Mouse (Mus musculus) kidney, postnatal 0 days (tissue): ENCODE results near the gene Sirt5. TPM values are rescaled to one million over a fixed set of nuclear protein-coding genes. Genes with fewer than 3 reads are reported as not detected.

Source experiments
- ATAC-seq: fragments of 200-750 bp; cut with Nextera tagmentation; replicated peaks from 2 replicates; pipeline ENCODE4 v1.8.0; 2017; ENCODE audit warnings: low read depth, moderate number of reproducible peaks, moderate TSS enrichment, moderate library complexity; ENCODE audit not compliant: low FRiP score
- DNase-seq: peaks from one replicate; pipeline ENCODE4 v3.0.0-alpha.2; 2016; ENCODE audit warnings: low spot score
- H3K27ac ChIP-seq: fragments of 300-500 bp; sonication (generic); 2 replicates; pipeline ENCODE4 v1.5.1; 2014; ENCODE audit warnings: mild to moderate bottlenecking
- H3K27me3 ChIP-seq: fragments of 300-500 bp; sonication (generic); 2 replicates; pipeline ENCODE4 v1.6.1; 2014; ENCODE audit warnings: low read length, mixed read lengths; ENCODE audit not compliant: insufficient read depth
- H3K36me3 ChIP-seq: fragments of 300-500 bp; sonication (generic); 2 replicates; pipeline ENCODE4 v1.6.1; 2014; ENCODE audit warnings: low read length, mixed read lengths; ENCODE audit not compliant: insufficient read depth
- H3K4me1 ChIP-seq: fragments of 300-500 bp; sonication (generic); replicated peaks from 2 replicates; pipeline ENCODE4 v1.6.1; 2014; ENCODE audit warnings: antibody characterized with exemption, low read length, mixed read lengths; ENCODE audit not compliant: insufficient read depth
- H3K4me2 ChIP-seq: fragments of 300-500 bp; sonication (generic); 2 replicates; pipeline ENCODE4 v1.6.1; 2014; ENCODE audit warnings: mild to moderate bottlenecking, low read length, moderate library complexity, mixed read lengths
- H3K4me3 ChIP-seq: fragments of 300-500 bp; sonication (generic); replicated peaks from 2 replicates; pipeline ENCODE4 v1.5.1; 2014; ENCODE audit warnings: low read depth, low read length
- H3K9ac ChIP-seq: fragments of 300-500 bp; sonication (generic); 2 replicates; pipeline ENCODE4 v1.6.1; 2014; ENCODE audit warnings: low read depth, low read length
- H3K9me3 ChIP-seq: fragments of 300-500 bp; sonication (generic); replicated peaks from 2 replicates; pipeline ENCODE4 v1.6.1; 2016; ENCODE audit warnings: low read length, inconsistent platforms, mixed read lengths
- CTCF ChIP-seq: IDR thresholded peaks from 2 replicates; pipeline ENCODE4 v1.5.1; 2016; ENCODE audit warnings: antibody characterized with exemption, low read depth, mild to moderate bottlenecking, moderate library complexity
- WGBS: fragments of 180-500 bp; shearing (Covaris S2); extraction: QIAGEN DNeasy Blood & Tissue Kit; methylation state at CpG from one replicate; pipeline ENCODE4 v1.1.7; 2014; 5-methylcytosine and 5-hydroxymethylcytosine counted together
- polyA plus RNA-seq: library from polyadenylated mRNA; unstranded; fragments of >200 nt; fragmentation: Nextera tagmentation; extraction: Ambion mirVana; gene quantifications from 2 replicates; pipeline ENCODE4 v1.2.1, GENCODE M21; 2015

Gene Sirt5
- polyA plus RNA-seq, 1 experiment from 2014 or later, result 22.6 TPM

- Histone ChIP-seq H3K9ac (no peak overlapping the region), H3K27me3 (no peaks in the 10 kb centered on the region), H3K27ac (no peak overlapping the region), H3K4me1 (no peaks in the 10 kb centered on the region), H3K36me3 (peaks cover 12% of the 10 kb centered on the region; the same call in 1 of the 2 replicates), H3K4me3 (no peak overlapping the region), H3K9me3 (no peaks in the 10 kb centered on the region), H3K4me2 (no peak overlapping the region)
- ATAC-seq (no peak), DNase-seq (no peak)
- no peak for TF ChIP-seq CTCF
- WGBS, result 84% methylated on average over 4 of the region's 4 CpGs
These were observed 63.1 kb downstream of the Sirt5 start for GRCm38 (mm10) chr13:43428436-43428835.

GRCm38 (mm10) chr13:43433395-43433794 is 68.1 kb downstream of the Sirt5 start:
- no peak for DNase-seq
- 0 out of 2 replicates have a peak, but pooled peaks cover 3% of the 10 kb centered on the region for H3K4me1 ChIP-seq
- H3K27me3 ChIP-seq, result no peaks in the 10 kb centered on the region
- no peak for ATAC-seq
- peaks cover 4% of the 10 kb centered on the region; the same call in 1 of the 2 replicates for H3K9me3 ChIP-seq
- no peak for TF ChIP-seq CTCF
- H3K36me3 ChIP-seq, result peaks cover 8% of the 10 kb centered on the region; the same call in 1 of the 2 replicates
- WGBS, result 79% methylated on average over 2 of the region's 2 CpGs
- H3K27ac ChIP-seq, result no peak overlapping the region
- H3K4me3 ChIP-seq, result no peak overlapping the region
- H3K9ac ChIP-seq, result no peak overlapping the region
- H3K4me2 ChIP-seq, result no peak overlapping the region

- DNase-seq, result no peak
- no peak overlapping the region for H3K27ac ChIP-seq
- WGBS, result 90% methylated on average over 1 of the region's 1 CpGs
These were observed 75.1 kb downstream of the Sirt5 start for GRCm38 (mm10) chr13:43440376-43440775.

GRCm38 (mm10) chr13:43442551-43442950 is 77.3 kb downstream of the Sirt5 start:
- H3K9me3 ChIP-seq, result peaks cover 3% of the 10 kb centered on the region; the same call in 1 of the 2 replicates
- 85% methylated on average over 1 of the region's 1 CpGs for WGBS
- no peaks in the 10 kb centered on the region for H3K27me3 ChIP-seq
- no peak overlapping the region for H3K9ac ChIP-seq
- no peak overlapping the region for H3K4me2 ChIP-seq
- no peak for TF ChIP-seq CTCF
- ATAC-seq (no peak), DNase-seq (no peak)
- H3K4me3 ChIP-seq, result no peak overlapping the region
- H3K27ac ChIP-seq, result no peak overlapping the region
- H3K4me1 ChIP-seq, result peaks cover 10% of the 10 kb centered on the region; the same call in 1 of the 2 replicates
- H3K36me3 ChIP-seq, result no peaks in the 10 kb centered on the region

More at GRCm38 (mm10) chr13:43440376-43440775, 75.1 kb downstream of the Sirt5 start:
- ATAC-seq, result no peak
- 0 out of 2 replicates have a peak, but pooled peaks cover 2% of the 10 kb centered on the region for H3K4me1 ChIP-seq
- H3K9me3 ChIP-seq, result peaks cover 4% of the 10 kb centered on the region; the same call in 1 of the 2 replicates
- no peak overlapping the region for H3K4me3 ChIP-seq
- no peak overlapping the region for H3K4me2 ChIP-seq
- H3K36me3 ChIP-seq, result no peaks in the 10 kb centered on the region
- no peak overlapping the region for H3K9ac ChIP-seq
- no peaks in the 10 kb centered on the region for H3K27me3 ChIP-seq
- TF ChIP-seq CTCF, result no peak

- no peaks in the 10 kb centered on the region for H3K27me3 ChIP-seq
- H3K4me3 ChIP-seq, result no peak overlapping the region
- ATAC-seq (no peak), DNase-seq (no peak)
- H3K36me3 ChIP-seq, result no peaks in the 10 kb centered on the region
- peaks cover 10% of the 10 kb centered on the region; the same call in 1 of the 2 replicates for H3K4me1 ChIP-seq
- WGBS, result 84% methylated on average over 4 of the region's 4 CpGs
- no peaks in the 10 kb centered on the region for H3K9me3 ChIP-seq
- H3K27ac ChIP-seq, result no peak overlapping the region
- TF ChIP-seq CTCF, result no peak
- no peak overlapping the region for H3K4me2 ChIP-seq
- H3K9ac ChIP-seq, result no peak overlapping the region
These were observed 78.4 kb downstream of the Sirt5 start for GRCm38 (mm10) chr13:43443706-43444105.

DNA sequence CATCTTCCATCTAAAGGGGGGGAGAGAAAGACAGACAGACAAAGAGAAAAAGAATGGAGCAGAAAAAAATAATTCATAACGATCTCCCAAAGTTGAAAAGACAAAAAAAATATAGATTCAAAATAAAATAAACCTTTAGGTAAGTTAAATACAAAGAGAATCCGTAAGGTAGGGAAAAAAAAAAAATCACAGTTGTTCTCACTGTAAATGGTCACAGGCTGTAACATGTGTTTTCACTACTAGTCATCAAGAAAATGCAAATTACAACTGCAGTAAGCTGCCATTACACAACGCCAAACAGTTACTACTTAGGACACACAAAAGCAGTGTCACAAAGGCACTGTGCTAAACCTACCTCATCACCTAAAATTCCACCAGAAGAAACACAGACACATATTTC is 79.4 kb downstream of the Sirt5 start:
- Histone ChIP-seq H3K9me3 (no peaks in the 10 kb centered on the region), H3K9ac (no peak overlapping the region), H3K27ac (no peak overlapping the region), H3K4me1 (peaks cover 10% of the 10 kb centered on the region; the same call in 1 of the 2 replicates), H3K36me3 (no peaks in the 10 kb centered on the region), H3K4me2 (no peak overlapping the region), H3K27me3 (no peaks in the 10 kb centered on the region), H3K4me3 (no peak overlapping the region)
- ATAC-seq (no peak), DNase-seq (no peak)
- TF ChIP-seq CTCF, result no peak
- 88% methylated on average over 3 of the region's 3 CpGs for WGBS

Other genes with a start within 250 kb of the Sirt5 start
- 51.9 and 52.0 TPM in 2 replicates for gene Tbc1d7, start 194.0 kb upstream of the Sirt5 start, polyA plus RNA-seq
- 0.34 TPM in 2 replicates for gene Gfod1, start 61.3 kb upstream of the Sirt5 start, polyA plus RNA-seq
- 164 and 169 TPM in 2 replicates for gene Nol7, start 32.9 kb downstream of the Sirt5 start, polyA plus RNA-seq
- gene Ranbp9, start 115.8 kb downstream of the Sirt5 start, polyA plus RNA-seq, result 10.6 and 10.7 TPM in 2 replicates
- gene Mcur1, start 194.7 kb downstream of the Sirt5 start, polyA plus RNA-seq, result 37.0 and 37.3 TPM in 2 replicates